Mouse (Mus musculus) thymus, postnatal 4 days (tissue): ENCODE data around the gene Csmd2.

ENCODE experiments used
- DNase-seq: peaks from one replicate; pipeline ENCODE4 v3.0.0; 2021

Gene Csmd2

GRCm38 (mm10) chr4:128142279-128142678 lies 154.6 kb downstream of the Csmd2 start:
- DNase-seq = no peak

DNA sequence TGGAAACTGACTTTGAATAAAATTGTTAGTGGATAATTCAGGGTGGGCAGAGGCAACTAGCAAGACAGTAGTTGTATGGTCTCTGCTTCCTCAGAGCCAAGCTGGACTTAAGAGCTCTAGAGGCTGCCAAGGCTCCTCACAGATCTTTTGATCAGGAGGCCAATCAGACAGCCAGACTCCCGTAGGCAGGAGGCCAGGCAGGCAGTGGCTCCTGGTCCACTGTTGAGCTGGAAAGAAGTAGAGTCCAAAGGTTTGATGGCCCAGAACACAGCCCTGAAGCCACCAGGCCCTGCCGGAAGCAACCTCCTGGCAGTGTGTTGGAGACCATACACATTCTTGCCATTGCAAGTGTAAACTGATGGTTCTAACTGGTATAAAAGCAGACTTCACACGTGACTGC lies 155.5 kb downstream of the Csmd2 start:
- DNase-seq = no peak

- no peak for DNase-seq
Observed at GRCm38 (mm10) chr4:128149524-128149923, 161.9 kb downstream of the Csmd2 start.

GRCm38 (mm10) chr4:128152066-128152465 lies 164.4 kb downstream of the Csmd2 start:
- no peak for DNase-seq

DNA sequence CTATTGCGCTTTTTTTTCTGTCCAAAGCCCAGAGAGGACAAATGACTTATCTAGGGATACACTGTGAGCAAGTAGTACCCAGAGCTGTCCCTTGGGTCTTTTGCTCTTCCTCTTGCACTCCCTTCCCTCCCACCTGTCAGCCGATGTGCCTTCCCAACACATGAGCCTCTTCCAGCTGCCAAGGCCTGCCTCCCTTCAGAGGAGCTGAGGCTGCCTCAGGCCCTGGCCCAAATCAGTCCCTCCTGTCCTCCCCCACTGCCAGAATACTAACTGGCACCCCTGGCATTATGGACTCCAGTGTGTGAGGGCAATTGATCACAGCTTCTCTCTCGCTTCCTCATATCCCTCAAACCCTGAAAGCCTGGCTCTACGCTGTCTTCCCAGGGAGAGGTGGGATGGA lies 165.5 kb downstream of the Csmd2 start:
- no peak for DNase-seq

DNA sequence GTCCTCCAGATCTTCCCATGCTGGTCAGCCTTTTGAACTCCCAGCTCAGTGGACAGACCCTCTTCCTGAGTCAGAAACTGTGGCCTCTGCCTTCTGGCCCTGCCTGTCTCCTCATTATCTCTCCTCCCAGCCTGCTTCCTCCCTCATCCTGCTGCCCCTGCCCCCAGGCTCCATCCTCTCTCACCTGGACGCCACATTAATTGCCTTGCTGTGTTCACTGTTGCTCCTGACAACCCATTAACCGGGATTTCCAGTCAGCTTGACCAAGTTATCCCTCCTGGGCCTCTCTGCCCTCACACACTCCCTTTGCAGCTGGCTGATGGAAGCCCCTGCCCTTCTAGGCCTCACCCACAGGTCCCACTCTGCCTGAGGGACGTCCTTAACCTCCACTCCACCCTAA lies 167.6 kb downstream of the Csmd2 start:
- DNase-seq = no peak

- no peak for DNase-seq
Observed at GRCm38 (mm10) chr4:128160656-128161055, 173.0 kb downstream of the Csmd2 start.

DNA sequence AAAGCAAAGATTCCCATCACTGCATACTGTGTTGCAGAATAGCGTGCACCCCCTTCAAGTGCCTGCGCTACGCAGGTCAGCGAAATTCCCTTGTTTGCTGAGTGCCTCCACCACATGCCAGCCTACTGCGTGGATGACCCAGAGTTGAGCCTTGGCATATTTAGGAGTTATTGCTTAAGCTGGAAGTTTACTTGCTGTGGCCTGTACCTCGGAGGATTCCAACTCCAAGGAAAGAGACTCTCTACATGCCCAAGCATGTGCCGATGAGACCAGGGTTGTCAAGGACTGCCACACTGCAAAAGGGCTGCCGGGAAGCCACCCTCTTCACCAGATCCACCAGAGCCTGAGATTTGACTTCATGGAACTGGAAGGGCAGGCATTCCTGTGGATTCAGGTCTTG lies 182.5 kb downstream of the Csmd2 start:
- no peak for DNase-seq

DNA sequence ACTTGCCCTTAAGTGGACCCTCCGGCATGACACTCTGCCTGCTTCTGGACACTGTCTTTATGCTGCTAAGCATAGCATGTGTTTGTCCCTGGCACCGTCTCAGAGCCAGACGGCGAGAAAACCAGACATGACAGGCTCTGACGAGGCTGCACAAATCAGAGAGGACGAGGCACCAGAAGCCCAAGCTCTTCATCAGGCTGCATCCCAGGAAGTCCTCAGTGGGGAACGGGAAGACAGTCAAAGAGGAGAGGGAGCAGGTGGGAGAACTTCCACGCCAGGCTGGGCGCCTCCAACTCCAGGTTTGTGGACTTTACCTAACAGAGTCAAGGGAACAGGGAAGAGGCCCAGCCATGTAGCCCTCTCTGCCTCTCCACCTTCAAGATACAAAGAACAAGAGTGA lies 183.6 kb downstream of the Csmd2 start:
- DNase-seq = no peak

GRCm38 (mm10) chr4:128171701-128172100 lies 184.0 kb downstream of the Csmd2 start:
- no peak for DNase-seq

DNA sequence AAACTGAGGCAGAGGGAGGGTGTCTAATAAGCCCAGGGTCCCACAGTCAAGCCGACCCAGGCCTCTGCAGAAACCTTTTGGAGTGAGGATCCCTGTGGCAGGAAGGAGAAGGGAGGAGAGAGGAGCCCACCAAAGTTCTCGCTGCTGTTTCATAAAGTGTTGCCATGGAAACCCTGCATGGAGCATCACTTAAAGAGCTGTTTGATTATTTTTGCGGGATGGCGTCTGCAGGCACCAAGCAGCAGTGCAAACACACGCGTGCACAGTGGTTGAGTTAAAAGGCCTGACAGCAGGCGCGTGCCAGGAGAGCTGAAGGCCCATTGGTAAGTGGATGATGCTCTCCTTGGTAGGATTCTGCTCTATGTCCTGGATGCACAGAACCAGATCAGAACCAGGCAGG lies 191.3 kb downstream of the Csmd2 start:
- DNase-seq = no peak

GRCm38 (mm10) chr4:128179581-128179980 lies 191.9 kb downstream of the Csmd2 start:
- no peak for DNase-seq

DNA sequence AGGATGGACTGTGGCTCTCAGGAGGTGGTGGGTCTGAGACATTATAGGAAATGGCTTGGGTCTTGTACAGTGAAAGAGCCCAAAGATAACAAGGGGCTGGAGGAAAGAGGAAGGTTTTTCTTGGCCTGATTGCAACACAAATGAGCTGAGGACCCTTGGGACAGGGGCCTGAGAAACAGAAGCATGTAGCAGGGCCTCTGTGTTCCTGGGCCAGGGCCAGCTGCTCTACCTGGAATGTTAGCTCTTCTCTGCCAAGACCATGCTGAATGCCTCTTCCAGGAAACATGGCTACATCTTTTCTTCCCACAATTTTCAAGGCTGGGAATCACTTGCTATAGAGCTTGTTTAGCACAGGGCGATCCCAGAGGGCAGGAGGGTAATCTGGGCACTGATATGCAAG lies 197.1 kb downstream of the Csmd2 start:
- no peak for DNase-seq

GRCm38 (mm10) chr4:128194454-128194853 lies 206.8 kb downstream of the Csmd2 start:
- DNase-seq = no peak

- DNase-seq = no peak
Observed at GRCm38 (mm10) chr4:128217991-128218595, 230.4 kb downstream of the Csmd2 start.

GRCm38 (mm10) chr4:128224453-128224852 lies 236.8 kb downstream of the Csmd2 start:
- no peak for DNase-seq

GRCm38 (mm10) chr4:128227377-128228316 lies 240.0 kb downstream of the Csmd2 start:
- no peak for DNase-seq

DNA sequence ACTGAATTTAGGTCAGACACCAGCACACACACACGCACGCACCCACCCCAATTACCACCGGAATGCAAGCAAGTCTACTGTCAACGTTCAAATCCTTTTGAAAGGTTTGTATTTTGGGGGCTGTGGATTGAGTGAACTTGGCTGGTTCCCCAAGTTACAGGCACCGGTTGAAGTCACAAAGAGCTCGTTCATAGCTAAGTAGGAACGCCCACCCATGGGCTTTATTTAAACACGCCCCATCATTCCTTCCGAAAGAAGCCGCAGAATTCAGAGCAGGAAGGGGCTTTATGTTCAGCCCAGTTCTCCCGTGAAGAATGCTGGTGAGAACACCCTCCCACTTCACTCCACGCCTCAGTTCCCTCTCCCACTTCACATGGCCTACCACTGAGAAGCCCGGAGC lies 245.8 kb downstream of the Csmd2 start:
- DNase-seq = no peak

- no peak for DNase-seq
Observed at GRCm38 (mm10) chr4:128239113-128239512, 251.5 kb downstream of the Csmd2 start.

DNA sequence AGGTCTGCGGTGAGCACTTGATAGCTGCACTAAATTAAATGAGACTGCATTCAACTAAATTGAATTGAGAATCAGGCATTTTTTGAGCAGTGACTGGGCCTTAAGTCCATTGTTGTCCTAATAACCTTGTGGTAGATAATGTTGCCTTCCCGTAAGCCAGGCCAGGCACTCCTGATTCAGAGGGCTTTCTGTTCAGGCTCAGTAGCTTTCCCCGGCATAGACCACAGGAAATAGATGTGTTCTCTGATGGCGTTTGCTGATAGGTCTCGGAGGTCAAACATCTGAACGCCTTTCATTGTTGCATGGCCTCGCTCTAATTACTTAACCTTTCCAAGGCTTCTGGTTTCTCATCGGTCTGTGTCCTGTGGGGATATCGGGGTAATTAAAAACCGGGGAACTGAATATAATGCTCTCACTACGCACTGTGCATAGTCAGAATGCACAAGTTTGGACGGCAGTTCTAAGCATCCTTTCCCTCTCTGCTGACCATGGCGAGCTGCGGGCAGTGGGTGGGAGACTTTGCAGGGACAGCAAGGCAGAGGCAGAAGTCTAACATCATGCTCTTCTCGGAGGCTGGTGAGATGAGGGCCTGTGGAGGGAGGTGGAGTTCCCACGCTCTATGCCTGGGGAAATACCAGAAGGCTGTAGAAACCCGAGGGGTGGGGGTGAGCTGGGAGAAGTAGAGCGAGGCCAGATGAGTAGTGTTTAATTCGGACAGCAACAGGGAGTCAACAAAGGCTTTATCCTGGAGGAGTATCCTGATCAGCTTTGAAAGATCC lies 253.6 kb downstream of the Csmd2 start:
- no peak for DNase-seq

DNA sequence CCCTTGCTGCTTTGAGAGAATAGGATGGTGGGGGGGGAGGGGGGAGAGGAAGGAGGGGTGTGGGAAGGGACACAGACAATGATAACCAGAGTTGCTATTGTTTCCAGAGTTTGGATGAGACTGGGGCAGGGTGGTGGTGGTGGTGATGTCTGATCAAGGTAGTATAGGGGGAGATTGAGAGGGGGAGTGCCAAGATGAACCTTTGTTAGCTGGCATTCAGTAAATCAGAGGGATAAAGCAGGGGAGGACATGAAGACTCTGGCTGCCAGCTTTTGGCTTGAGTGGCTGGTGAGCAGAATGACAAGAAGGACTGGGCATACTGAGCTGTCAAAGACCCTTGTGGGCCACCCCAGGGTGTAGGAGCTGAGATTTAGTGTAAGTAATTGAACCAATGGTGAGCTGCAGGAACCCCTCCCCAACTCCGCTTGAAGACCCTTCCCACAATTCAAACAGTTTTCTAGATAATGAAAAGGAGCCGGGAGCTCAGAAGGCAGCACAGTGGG lies 254.2 kb downstream of the Csmd2 start:
- DNase-seq = no peak

DNA sequence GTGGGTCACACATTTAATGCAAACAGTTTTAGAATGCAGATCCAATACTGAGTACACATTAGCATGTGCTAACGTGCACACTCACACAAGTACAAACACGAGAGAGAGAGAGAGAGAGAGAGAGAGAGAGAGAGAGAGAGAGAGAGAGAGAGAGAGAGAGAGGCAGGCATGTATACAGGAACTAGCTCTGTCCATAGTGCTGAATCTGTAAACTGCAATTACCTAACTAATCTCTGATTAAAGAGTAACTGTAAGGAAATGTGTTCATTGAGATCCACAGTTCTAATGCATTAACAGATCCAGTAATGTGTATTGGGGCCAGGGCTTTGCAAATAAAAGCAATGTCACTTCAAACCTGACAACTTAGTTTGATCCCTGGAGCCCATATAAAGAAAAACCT lies 257.5 kb downstream of the Csmd2 start:
- no peak for DNase-seq

DNA sequence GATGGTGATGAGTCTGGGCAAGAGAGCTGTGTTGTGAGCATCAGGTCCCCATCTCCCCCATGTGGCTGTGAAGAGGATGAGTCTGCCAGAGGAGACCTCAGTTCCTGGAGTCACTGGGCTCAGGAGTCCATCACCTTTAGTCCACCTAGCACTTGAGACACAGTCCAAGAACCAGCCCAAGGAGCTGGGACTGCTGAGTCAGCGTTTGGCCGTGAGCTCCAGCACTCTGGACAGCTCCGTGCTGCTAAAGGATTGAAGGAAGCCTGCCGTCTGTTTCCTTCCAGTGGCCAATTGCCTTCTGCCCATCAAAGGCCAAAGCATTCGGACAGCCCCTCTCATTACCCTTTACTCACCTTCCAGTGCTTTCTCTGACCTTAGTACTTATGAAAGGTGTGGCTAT lies 261.0 kb downstream of the Csmd2 start:
- DNase-seq = peak; percentile 12
